Mouse (Mus musculus): Measurements from ENCODE around the gene Aipl1.

DNA sequence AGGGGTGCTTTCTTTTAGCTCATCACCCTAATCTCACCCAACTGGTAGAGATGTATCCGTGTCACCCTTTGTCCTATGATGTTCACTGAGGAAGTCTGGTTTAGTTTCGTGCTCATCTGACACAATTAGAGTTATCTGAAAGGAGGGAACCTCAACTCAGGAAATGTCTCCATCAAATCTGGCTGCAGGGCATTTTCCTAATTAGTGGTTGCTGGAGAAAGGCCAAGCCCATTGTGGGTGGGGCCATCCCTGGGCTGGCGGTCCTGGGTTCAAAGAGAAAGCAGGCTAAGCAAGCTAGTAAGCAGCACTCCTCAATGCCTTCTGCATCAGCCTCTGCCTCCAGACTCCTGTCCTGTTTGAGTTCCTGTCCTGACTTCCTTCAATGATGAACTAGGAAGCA, 14.9 kb upstream of the Aipl1 start:
- TF ChIP-seq CTCF (IDR thresholded peaks at IDR 0.05; ENCODE audit: borderline replicate concordance, insufficient read depth, low read depth, low read length) = no peak
- no peak for TF ChIP-seq POLR2A (IDR thresholded peaks at IDR 0.05; ENCODE audit: borderline replicate concordance, insufficient read depth, low read length)
